Mouse (Mus musculus) forebrain, postnatal 0 days (tissue): Measurements from ENCODE around the gene Gm49353. TPM values are rescaled to one million over a fixed set of nuclear protein-coding genes. Genes with fewer than 3 reads are reported as not detected.

Source experiments
- ATAC-seq: fragments of 200-750 bp; cut with Nextera tagmentation; 2 replicates; pipeline ENCODE4 v1.8.0; 2017; ENCODE audit warnings: mild to moderate bottlenecking, moderate library complexity
- DNase-seq: peaks from one replicate; pipeline ENCODE4 v3.0.0-alpha.2; 2015
- H3K27ac ChIP-seq: fragments of 300-500 bp; sonication (generic); 2 replicates; pipeline ENCODE4 v1.5.1; 2014; ENCODE audit warnings: low read depth, mild to moderate bottlenecking, antibody characterized with exemption, low read length, moderate library complexity, mixed read lengths
- H3K27me3 ChIP-seq: fragments of 300-500 bp; sonication (generic); 2 replicates; pipeline ENCODE4 v1.6.1; 2014; ENCODE audit warnings: mild to moderate bottlenecking, low read length, mixed read lengths; ENCODE audit not compliant: insufficient read depth
- H3K36me3 ChIP-seq: fragments of 300-500 bp; sonication (generic); 2 replicates; pipeline ENCODE4 v1.6.1; 2014; ENCODE audit warnings: mild to moderate bottlenecking, moderate library complexity; ENCODE audit not compliant: insufficient read depth
- H3K4me1 ChIP-seq: fragments of 300-500 bp; sonication (generic); 2 replicates; pipeline ENCODE4 v1.6.1; 2014; ENCODE audit warnings: antibody characterized with exemption; ENCODE audit not compliant: insufficient read depth
- H3K4me2 ChIP-seq: fragments of 300-500 bp; sonication (generic); 2 replicates; pipeline ENCODE4 v1.6.1; 2014; ENCODE audit warnings: low read depth, mild to moderate bottlenecking, moderate library complexity
- H3K4me3 ChIP-seq: fragments of 300-500 bp; sonication (generic); 2 replicates; pipeline ENCODE4 v1.5.1; 2014; ENCODE audit warnings: low read depth, low read length, mixed read lengths
- H3K9ac ChIP-seq: fragments of 300-500 bp; sonication (generic); 2 replicates; pipeline ENCODE4 v1.6.1; 2014; ENCODE audit warnings: mild to moderate bottlenecking
- H3K9me3 ChIP-seq: fragments of 300-500 bp; sonication (generic); 2 replicates; pipeline ENCODE4 v1.6.1; 2016; ENCODE audit warnings: low read length
- CTCF ChIP-seq: sonication (generic); IDR thresholded peaks from 2 replicates; pipeline ENCODE4 v1.5.1; 2016; ENCODE audit warnings: antibody characterized with exemption, control low read depth, low read depth
- WGBS: fragments of 180-500 bp; shearing (Covaris S2); extraction: QIAGEN DNeasy Blood & Tissue Kit; methylation state at CpG from one replicate; pipeline ENCODE4 v1.1.7; 2014; 5-methylcytosine and 5-hydroxymethylcytosine counted together
- polyA plus RNA-seq: library from polyadenylated mRNA; unstranded; fragments of >200 nt; fragmentation: Nextera tagmentation; extraction: Ambion mirVana; gene quantifications from 2 replicates; pipeline ENCODE4 v1.2.1, GENCODE M21; 2015
- total RNA-seq: library from RNA; depleted of rRNA; stranded (reverse); fragments of >200 nt; gene quantifications from 2 replicates; pipeline ENCODE4 v1.2.3, GENCODE M21; 2014; rRNA removed

Gene Gm49353
- total and polyA plus RNA-seq, 2 experiments from 2014 or later, result 17.0 to 38.7 TPM

DNA sequence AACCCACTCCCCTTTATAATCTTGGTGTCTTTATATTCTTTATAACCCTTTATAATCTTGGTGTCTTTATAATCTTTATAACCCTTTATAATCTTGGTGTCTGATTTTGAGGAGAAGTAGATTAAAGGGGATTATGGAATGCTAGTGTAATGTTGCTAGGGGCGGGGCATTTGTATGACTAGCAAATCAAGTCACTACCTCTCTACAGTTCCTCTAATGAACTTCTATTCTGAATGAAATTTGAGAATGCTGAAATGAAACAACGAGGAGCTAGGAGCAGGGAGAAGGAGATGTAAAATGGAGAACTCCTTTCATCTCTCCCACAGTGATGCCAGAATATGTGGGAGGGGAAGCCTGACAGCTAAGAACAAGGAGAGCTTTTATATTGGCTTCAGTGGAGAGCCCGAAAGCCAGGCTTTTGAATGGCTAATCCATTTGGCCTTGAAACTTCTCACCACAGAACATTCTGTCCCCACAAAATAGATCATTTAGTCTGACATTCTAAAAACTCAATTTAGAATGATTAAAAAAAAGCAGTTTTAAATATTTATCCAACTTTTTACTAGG, 14.9 kb downstream of the Gm49353 start:
- Histone ChIP-seq H3K4me2 (no peak overlapping the region), H3K4me3 (no peak overlapping the region), H3K27ac (no peak overlapping the region), H3K27me3 (no peaks in the 10 kb centered on the region), H3K9ac (no peak overlapping the region), H3K4me1 (0 out of 2 replicates have a peak, but pooled peaks cover 3% of the 10 kb centered on the region), H3K36me3 (peaks cover 7% of the 10 kb centered on the region; the same call in 1 of the 2 replicates), H3K9me3 (no peaks in the 10 kb centered on the region)
- WGBS, result 15% methylated on average over 3 of the region's 3 CpGs
- no peak for DNase-seq
- no peak for TF ChIP-seq CTCF
- peak; percentile 61 for ATAC-seq

DNA sequence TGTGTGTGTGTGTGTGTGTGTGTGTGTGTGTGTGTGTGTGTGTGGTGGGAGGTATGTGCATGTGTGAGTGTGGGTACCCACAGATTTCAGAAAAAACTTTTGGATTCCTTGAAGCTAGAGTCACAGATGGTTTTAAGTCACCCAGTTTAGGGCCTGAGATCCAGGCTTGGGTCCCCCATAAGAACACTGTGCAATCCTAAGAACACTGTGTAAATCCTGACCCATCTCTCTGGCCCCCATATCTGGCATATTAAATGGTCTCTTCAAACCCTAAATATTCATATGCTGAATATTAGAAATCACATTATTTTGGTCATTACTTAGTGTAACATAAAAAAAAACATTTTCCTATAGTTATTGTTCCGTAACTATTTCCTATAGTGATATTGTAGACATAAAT, 18.2 kb downstream of the Gm49353 start:
- ATAC-seq (no peak), DNase-seq (no peak)
- Histone ChIP-seq H3K9me3 (no peaks in the 10 kb centered on the region), H3K4me3 (no peak overlapping the region), H3K27me3 (no peaks in the 10 kb centered on the region), H3K27ac (no peak overlapping the region), H3K4me2 (no peak overlapping the region), H3K9ac (no peak overlapping the region), H3K4me1 (0 out of 2 replicates have a peak, but pooled peaks cover 3% of the 10 kb centered on the region), H3K36me3 (peaks cover 5% of the 10 kb centered on the region)
- WGBS, result 88% methylated on average over 1 of the region's 1 CpGs
- no peak for TF ChIP-seq CTCF

DNA sequence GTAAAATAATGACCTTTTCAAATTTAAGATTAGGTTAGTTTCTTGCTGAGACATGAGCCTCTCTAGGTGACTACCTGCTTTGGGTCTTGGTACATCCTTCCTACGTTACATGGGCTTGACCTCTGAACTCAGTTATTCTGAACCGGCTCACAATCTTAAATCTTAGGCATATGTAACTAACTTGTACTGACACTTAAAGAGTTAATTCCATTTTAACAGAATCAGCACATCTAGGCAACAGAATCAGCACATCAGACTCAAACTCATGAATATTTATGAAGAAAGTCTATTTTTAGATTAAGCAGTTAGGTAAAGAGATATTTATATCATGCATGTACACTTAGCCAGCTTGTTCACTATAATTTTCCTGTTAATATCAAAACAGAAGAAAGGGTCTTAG, 18.7 kb downstream of the Gm49353 start:
- Histone ChIP-seq H3K9me3 (no peaks in the 10 kb centered on the region), H3K9ac (no peak overlapping the region), H3K4me2 (no peak overlapping the region), H3K4me1 (0 out of 2 replicates have a peak, but pooled peaks cover 3% of the 10 kb centered on the region), H3K27me3 (no peaks in the 10 kb centered on the region), H3K27ac (no peak overlapping the region), H3K36me3 (peaks cover 10% of the 10 kb centered on the region), H3K4me3 (no peak overlapping the region)
- ATAC-seq (peak; percentile 58; the same call in 1 of the 2 replicates), DNase-seq (no peak)
- no peak for TF ChIP-seq CTCF
- 54% methylated on average over 2 of the region's 2 CpGs for WGBS

DNA sequence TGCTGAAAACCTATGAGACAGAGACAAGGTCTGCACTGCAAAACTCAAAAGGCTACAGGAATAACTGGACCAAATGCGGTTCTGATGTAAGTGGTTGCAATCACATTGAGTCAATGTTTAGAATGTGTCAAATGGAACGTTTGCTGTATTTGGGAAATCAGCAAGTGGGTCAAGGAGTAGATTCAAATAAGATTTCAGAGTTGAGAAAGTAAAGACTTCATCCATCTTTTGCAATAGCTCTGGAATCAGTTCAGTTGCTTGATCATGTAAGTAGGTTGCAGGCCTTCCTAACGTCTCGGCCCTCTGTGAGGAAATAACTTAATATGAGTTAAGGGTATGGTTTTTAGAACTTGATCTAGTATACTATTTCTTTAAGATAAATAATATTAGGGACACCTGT, 26.6 kb downstream of the Gm49353 start:
- H3K4me1 ChIP-seq, result no peaks in the 10 kb centered on the region
- H3K27ac ChIP-seq, result no peak overlapping the region
- no peaks in the 10 kb centered on the region for H3K9me3 ChIP-seq
- no peak overlapping the region for H3K4me3 ChIP-seq
- H3K9ac ChIP-seq, result no peak overlapping the region
- no peak for TF ChIP-seq CTCF
- H3K36me3 ChIP-seq, result peaks cover 48% of the 10 kb centered on the region
- no peak for DNase-seq
- WGBS, result 92% methylated on average over 4 of the region's 4 CpGs
- no peak overlapping the region for H3K4me2 ChIP-seq
- no peaks in the 10 kb centered on the region for H3K27me3 ChIP-seq
- ATAC-seq, result no peak

DNA sequence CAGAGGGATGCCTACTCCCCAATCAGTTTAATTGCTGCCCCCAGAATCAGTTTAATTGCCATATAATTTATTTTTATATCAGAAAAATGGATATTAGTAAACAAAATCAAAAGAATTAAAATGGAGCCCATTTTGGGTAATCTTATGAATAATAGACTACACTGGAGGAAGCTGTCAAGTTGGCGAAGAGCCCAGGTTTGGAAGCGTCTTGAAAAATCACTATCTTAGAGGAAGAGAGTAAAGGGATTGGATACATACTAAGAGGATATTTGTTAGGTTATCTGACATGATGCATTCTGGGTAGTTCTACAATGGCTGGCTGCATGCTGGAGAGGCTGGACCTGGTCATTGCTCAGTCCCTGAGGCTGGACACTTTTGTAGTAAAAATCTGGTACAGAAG, 32.5 kb downstream of the Gm49353 start:
- no peak for TF ChIP-seq CTCF
- ATAC-seq (peak; percentile 42; the same call in 1 of the 2 replicates), DNase-seq (peak; percentile 41)
- 54% methylated on average over 2 of the region's 2 CpGs for WGBS
- Histone ChIP-seq H3K4me1 (no peaks in the 10 kb centered on the region), H3K9ac (no peak overlapping the region), H3K4me2 (no peak overlapping the region), H3K27ac (no peak overlapping the region), H3K9me3 (no peaks in the 10 kb centered on the region), H3K4me3 (no peak overlapping the region), H3K27me3 (no peaks in the 10 kb centered on the region), H3K36me3 (peaks cover 25% of the 10 kb centered on the region)

Other genes starting within 250 kb of the Gm49353 start
- gene 2310057J18Rik, start 212.7 kb upstream of the Gm49353 start, total RNA-seq, result not detected in 2 replicates
- gene 2310057J18Rik, start 212.7 kb upstream of the Gm49353 start, polyA plus RNA-seq, result not detected in 2 replicates
- 176 and 180 TPM in 2 replicates for gene Soga3, start 55.1 kb upstream of the Gm49353 start, total RNA-seq
- gene Soga3, start 55.1 kb upstream of the Gm49353 start, polyA plus RNA-seq, result 73.3 and 129 TPM in 2 replicates
- gene 9330159F19Rik, start 12.7 kb downstream of the Gm49353 start, total RNA-seq, result 88.2 and 98.6 TPM in 2 replicates
- 17.4 and 23.8 TPM in 2 replicates for gene 9330159F19Rik, start 12.7 kb downstream of the Gm49353 start, polyA plus RNA-seq
- 16.1 and 16.2 TPM in 2 replicates for gene Echdc1, start 114.2 kb downstream of the Gm49353 start, total RNA-seq
- gene Echdc1, start 114.2 kb downstream of the Gm49353 start, polyA plus RNA-seq, result 19.6 and 22.4 TPM in 2 replicates
- 68.9 and 79.4 TPM in 2 replicates for gene Rnf146, start 163.5 kb downstream of the Gm49353 start, total RNA-seq
- 57.0 and 61.9 TPM in 2 replicates for gene Rnf146, start 163.5 kb downstream of the Gm49353 start, polyA plus RNA-seq